Mouse (Mus musculus): Measurements from ENCODE around the gene Zkscan7. TPM values are rescaled to one million over a fixed set of nuclear protein-coding genes. Genes with fewer than 3 reads are reported as not detected.

The Zkscan7 gene
- 0.40 TPM for polyA plus RNA-seq (2012; fragmentation: generic; extraction: Trizol)
- long read RNA-seq, experiment 1 = 0 reads
- long read RNA-seq, experiment 2, partial matches to known transcripts = 0 of 1 reads
- long read RNA-seq, experiment 2, other reads (novel, unspliced or antisense) = 1 of 1 reads

DNA sequence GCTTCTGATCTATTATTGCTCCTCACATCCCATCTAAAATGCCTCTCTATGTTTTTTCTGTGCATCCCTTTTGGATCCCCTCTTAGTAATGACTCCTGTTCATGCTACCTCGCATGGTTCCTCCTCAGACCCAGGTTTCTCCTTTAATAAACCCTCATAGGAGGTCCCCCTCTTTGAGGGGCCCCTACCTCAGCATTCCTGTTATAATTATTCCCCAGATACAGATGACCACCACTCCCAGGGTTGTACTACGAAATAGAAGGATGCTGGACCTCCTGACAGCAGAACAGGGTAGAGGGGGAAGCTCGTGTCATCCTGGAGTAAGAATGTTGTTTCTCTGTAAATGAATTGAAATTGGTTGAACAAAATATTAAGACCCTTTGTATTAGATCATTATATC is at the start of gene Zkscan7:
Gene Zkscan7 (plus strand): TSS at position 301 of the 400 bp plus-strand sequence.
- no peaks in the 10 kb centered on the region for H3K79me2 ChIP-seq (ENCODE audit: control insufficient read depth, insufficient read depth)
- TF ChIP-seq CTCF (IDR thresholded peaks at IDR 0.05; ENCODE audit: control insufficient read depth, insufficient read depth, insufficient read length) = no peak
- no peak for TF ChIP-seq MYOG (IDR thresholded peaks at IDR 0.05; ENCODE audit: control insufficient read depth, extremely low read depth, insufficient read length)
- no peak for TF ChIP-seq CEBPB (IDR thresholded peaks at IDR 0.05; ENCODE audit: low read depth)
- TF ChIP-seq USF1 (IDR thresholded peaks at IDR 0.05; ENCODE audit: low read depth) = no peak
- TF ChIP-seq MAX (IDR thresholded peaks at IDR 0.05) = no peak

GRCm38 (mm10) chr9:122836126-122836525 is 49.4 kb upstream of the Zkscan7 start:
- no peak overlapping the region for H3K4me3 ChIP-seq (ENCODE audit: insufficient read depth, poor library complexity, severe bottlenecking)
- no peaks in the 10 kb centered on the region for H3K36me3 ChIP-seq (ENCODE audit: control insufficient read depth, insufficient read depth)
- no peaks in the 10 kb centered on the region for H3K79me2 ChIP-seq (ENCODE audit: control insufficient read depth, insufficient read depth)
- H3K27me3 ChIP-seq (ENCODE audit: control insufficient read depth, insufficient read depth, insufficient read length) = no peaks in the 10 kb centered on the region
- no peak overlapping the region for H3ac ChIP-seq (ENCODE audit: control insufficient read depth, insufficient read length, low read depth)
- TF ChIP-seq USF1 (IDR thresholded peaks at IDR 0.05; ENCODE audit: low read depth) (no peak), FOSL1 (IDR thresholded peaks at IDR 0.05; ENCODE audit: insufficient read depth, low read length, poor library complexity, severe bottlenecking) (no peak), MYOG (IDR thresholded peaks at IDR 0.05; ENCODE audit: control insufficient read depth, extremely low read depth, insufficient read length) (no peak), CEBPB (IDR thresholded peaks at IDR 0.05; ENCODE audit: low read depth) (no peak), MAX (IDR thresholded peaks at IDR 0.05) (no peak), MYOD1 (IDR thresholded peaks at IDR 0.05; ENCODE audit: control insufficient read depth, insufficient read length, low read depth) (no peak), CTCF (IDR thresholded peaks at IDR 0.05; ENCODE audit: control insufficient read depth, insufficient read depth, insufficient read length) (no peak)
- no peaks in the 10 kb centered on the region for H3K79me3 ChIP-seq (ENCODE audit: low read depth)

More for the DNA sequence above, at the start of gene Zkscan7:
- H3K36me3 ChIP-seq (ENCODE audit: control insufficient read depth, insufficient read depth) = no peaks in the 10 kb centered on the region
- H3ac ChIP-seq (ENCODE audit: control insufficient read depth, insufficient read length, low read depth) = no peak within 1 kb of the TSS
- H3K4me3 ChIP-seq (ENCODE audit: insufficient read depth, poor library complexity, severe bottlenecking) = peak within 1 kb of the TSS; percentile 25
- H3K79me3 ChIP-seq (ENCODE audit: low read depth) = no peaks in the 10 kb centered on the region
- H3K27me3 ChIP-seq (ENCODE audit: control insufficient read depth, insufficient read depth, insufficient read length) = no peaks in the 10 kb centered on the region

- no peaks in the 10 kb centered on the region for H3K79me3 ChIP-seq (ENCODE audit: low read depth)
- H3K79me2 ChIP-seq (ENCODE audit: control insufficient read depth, insufficient read depth) = no peaks in the 10 kb centered on the region
- no peak overlapping the region for H3K4me3 ChIP-seq (ENCODE audit: insufficient read depth, poor library complexity, severe bottlenecking)
- H3K27me3 ChIP-seq (ENCODE audit: control insufficient read depth, insufficient read depth, insufficient read length) = no peaks in the 10 kb centered on the region
- no peaks in the 10 kb centered on the region for H3K36me3 ChIP-seq (ENCODE audit: control insufficient read depth, insufficient read depth)
- no peak overlapping the region for H3ac ChIP-seq (ENCODE audit: control insufficient read depth, insufficient read length, low read depth)
- TF ChIP-seq USF1 (IDR thresholded peaks at IDR 0.05; ENCODE audit: low read depth) = no peak
- no peak for TF ChIP-seq CEBPB (IDR thresholded peaks at IDR 0.05; ENCODE audit: low read depth)
- TF ChIP-seq CTCF (IDR thresholded peaks at IDR 0.05; ENCODE audit: control insufficient read depth, insufficient read depth, insufficient read length) = no peak
- TF ChIP-seq FOSL1 (IDR thresholded peaks at IDR 0.05; ENCODE audit: insufficient read depth, low read length, poor library complexity, severe bottlenecking) = no peak
- TF ChIP-seq MYOG (IDR thresholded peaks at IDR 0.05; ENCODE audit: control insufficient read depth, extremely low read depth, insufficient read length) = no peak
- no peak for TF ChIP-seq MAX (IDR thresholded peaks at IDR 0.05)
- no peak for TF ChIP-seq MYOD1 (IDR thresholded peaks at IDR 0.05; ENCODE audit: control insufficient read depth, insufficient read length, low read depth)
Observed at GRCm38 (mm10) chr9:122836790-122837189, 48.7 kb upstream of the Zkscan7 start.

GRCm38 (mm10) chr9:122837216-122837615 is 48.3 kb upstream of the Zkscan7 start:
- Histone ChIP-seq H3K4me3 (ENCODE audit: insufficient read depth, poor library complexity, severe bottlenecking) (no peak overlapping the region), H3K79me2 (ENCODE audit: control insufficient read depth, insufficient read depth) (no peaks in the 10 kb centered on the region), H3K79me3 (ENCODE audit: low read depth) (no peaks in the 10 kb centered on the region), H3ac (ENCODE audit: control insufficient read depth, insufficient read length, low read depth) (no peak overlapping the region), H3K27me3 (ENCODE audit: control insufficient read depth, insufficient read depth, insufficient read length) (no peaks in the 10 kb centered on the region), H3K36me3 (ENCODE audit: control insufficient read depth, insufficient read depth) (no peaks in the 10 kb centered on the region)
- no peak for TF ChIP-seq MYOD1 (IDR thresholded peaks at IDR 0.05; ENCODE audit: control insufficient read depth, insufficient read length, low read depth)
- TF ChIP-seq MAX (IDR thresholded peaks at IDR 0.05) = no peak
- no peak for TF ChIP-seq CEBPB (IDR thresholded peaks at IDR 0.05; ENCODE audit: low read depth)
- TF ChIP-seq USF1 (IDR thresholded peaks at IDR 0.05; ENCODE audit: low read depth) = no peak
- no peak for TF ChIP-seq FOSL1 (IDR thresholded peaks at IDR 0.05; ENCODE audit: insufficient read depth, low read length, poor library complexity, severe bottlenecking)
- no peak for TF ChIP-seq MYOG (IDR thresholded peaks at IDR 0.05; ENCODE audit: control insufficient read depth, extremely low read depth, insufficient read length)
- TF ChIP-seq CTCF (IDR thresholded peaks at IDR 0.05; ENCODE audit: control insufficient read depth, insufficient read depth, insufficient read length) = no peak

DNA sequence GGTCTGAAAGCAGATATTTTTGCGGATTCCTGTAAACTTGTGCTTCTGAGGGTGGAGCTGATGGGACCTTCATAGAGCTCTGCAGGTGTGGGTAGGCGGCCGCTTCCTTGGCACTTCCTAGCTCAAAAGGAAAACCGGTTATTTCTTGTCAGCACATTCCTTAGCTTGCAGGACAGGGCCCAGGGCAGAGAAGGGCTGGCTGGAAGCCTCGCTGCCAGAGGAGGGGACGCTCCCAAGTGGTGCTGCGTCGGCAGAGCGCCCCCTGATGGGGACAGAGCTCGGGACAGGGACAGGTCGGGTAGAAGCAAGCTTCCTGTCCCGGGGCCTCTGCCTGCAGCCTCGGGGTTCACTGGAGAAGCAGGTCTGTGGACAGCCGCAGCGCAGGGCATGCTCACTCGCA is 47.8 kb upstream of the Zkscan7 start:
- Histone ChIP-seq H3K79me3 (ENCODE audit: low read depth) (no peaks in the 10 kb centered on the region), H3ac (ENCODE audit: control insufficient read depth, insufficient read length, low read depth) (no peak overlapping the region), H3K4me3 (ENCODE audit: insufficient read depth, poor library complexity, severe bottlenecking) (no peak overlapping the region), H3K36me3 (ENCODE audit: control insufficient read depth, insufficient read depth) (no peaks in the 10 kb centered on the region), H3K79me2 (ENCODE audit: control insufficient read depth, insufficient read depth) (no peaks in the 10 kb centered on the region), H3K27me3 (ENCODE audit: control insufficient read depth, insufficient read depth, insufficient read length) (no peaks in the 10 kb centered on the region)
- TF ChIP-seq MYOD1 (IDR thresholded peaks at IDR 0.05; ENCODE audit: control insufficient read depth, insufficient read length, low read depth) (no peak), USF1 (IDR thresholded peaks at IDR 0.05; ENCODE audit: low read depth) (no peak), MAX (IDR thresholded peaks at IDR 0.05) (no peak), FOSL1 (IDR thresholded peaks at IDR 0.05; ENCODE audit: insufficient read depth, low read length, poor library complexity, severe bottlenecking) (no peak), MYOG (IDR thresholded peaks at IDR 0.05; ENCODE audit: control insufficient read depth, extremely low read depth, insufficient read length) (no peak), CTCF (IDR thresholded peaks at IDR 0.05; ENCODE audit: control insufficient read depth, insufficient read depth, insufficient read length) (no peak), CEBPB (IDR thresholded peaks at IDR 0.05; ENCODE audit: low read depth) (no peak)

DNA sequence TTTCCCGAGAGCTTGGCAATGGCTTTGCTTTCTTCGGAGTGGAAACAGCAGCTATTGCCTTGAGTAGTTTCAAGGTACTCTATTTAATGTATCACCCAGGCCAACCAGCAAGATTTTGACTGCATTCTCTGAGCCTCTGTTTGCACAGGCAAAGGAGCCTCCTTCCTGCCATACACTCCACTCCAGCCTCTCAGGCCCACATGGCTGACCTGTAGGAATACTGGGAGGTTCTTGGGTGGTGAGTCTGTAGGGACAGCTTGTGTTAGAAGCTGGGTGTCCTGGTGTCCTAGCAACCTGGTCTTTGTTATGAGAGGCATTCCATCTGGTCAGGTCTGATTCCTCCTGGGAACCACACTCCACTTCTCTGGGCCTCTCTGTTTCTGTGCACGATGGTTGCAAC is 41.7 kb upstream of the Zkscan7 start, which contains the start of gene Gm35549:
Gene Gm35549 (minus strand): TSS at position 276 of the 400 bp plus-strand sequence.
- Histone ChIP-seq H3K27me3 (ENCODE audit: control insufficient read depth, insufficient read depth, insufficient read length) (no peaks in the 10 kb centered on the region), H3K36me3 (ENCODE audit: control insufficient read depth, insufficient read depth) (no peaks in the 10 kb centered on the region), H3ac (ENCODE audit: control insufficient read depth, insufficient read length, low read depth) (no peak within 1 kb of the TSS), H3K79me3 (ENCODE audit: low read depth) (no peaks in the 10 kb centered on the region), H3K4me3 (ENCODE audit: insufficient read depth, poor library complexity, severe bottlenecking) (no peak within 1 kb of the TSS), H3K79me2 (ENCODE audit: control insufficient read depth, insufficient read depth) (no peaks in the 10 kb centered on the region)
- TF ChIP-seq USF1 (IDR thresholded peaks at IDR 0.05; ENCODE audit: low read depth) (no peak), MYOG (IDR thresholded peaks at IDR 0.05; ENCODE audit: control insufficient read depth, extremely low read depth, insufficient read length) (no peak), FOSL1 (IDR thresholded peaks at IDR 0.05; ENCODE audit: insufficient read depth, low read length, poor library complexity, severe bottlenecking) (no peak), MAX (IDR thresholded peaks at IDR 0.05) (no peak), MYOD1 (IDR thresholded peaks at IDR 0.05; ENCODE audit: control insufficient read depth, insufficient read length, low read depth) (no peak), CTCF (IDR thresholded peaks at IDR 0.05; ENCODE audit: control insufficient read depth, insufficient read depth, insufficient read length) (no peak), CEBPB (IDR thresholded peaks at IDR 0.05; ENCODE audit: low read depth) (no peak)
